Mouse (Mus musculus): ENCODE data around the gene Rmnd1.

The Rmnd1 gene

DNA sequence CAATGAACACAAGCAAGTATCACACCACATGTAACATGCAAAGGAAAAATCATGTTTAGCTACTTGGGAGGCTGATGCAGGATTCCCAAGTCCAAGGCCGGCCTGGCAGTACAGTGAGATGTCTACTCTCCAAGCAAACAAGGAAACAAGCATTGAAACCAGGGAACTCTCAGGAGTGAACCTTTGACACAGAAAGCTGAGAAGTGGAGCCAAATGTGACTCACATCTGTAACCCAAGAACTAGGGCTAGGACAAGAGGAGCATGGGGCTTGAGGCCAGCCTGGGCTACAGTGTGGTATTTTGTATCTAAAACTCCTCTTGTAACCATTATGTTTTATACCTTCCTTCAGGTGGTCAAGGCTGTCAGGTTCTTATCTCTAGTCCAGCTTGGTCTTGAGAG, 25.0 kb downstream of the Rmnd1 start:
- POLR2A ChIA-PET, result interaction anchor here in 2 of 4 experiments (1.0 to 6.5 kb wide), 9 partner anchors 9 to 142 kb away, joined by 3 to 53 read pairs (median 7); partner anchors contain the start of genes Armt1 (in 2 of the 2) and Rmnd1 (in 2 of the 2)

GRCm38 (mm10) chr10:4405511-4405910, 26.7 kb downstream of the Rmnd1 start:
- POLR2A ChIA-PET, result interaction anchor here in 3 of 4 experiments (0.5 to 6.5 kb wide), 22 partner anchors 9 to 1009 kb away, joined by 3 to 53 read pairs (median 4); partner anchors contain the start of genes Armt1 (in 1 of the 3), Rmnd1 (in 1 of the 3) and Zbtb2 (in 1 of the 3)
- CTCF ChIA-PET, result interaction anchor here (0.6 to 4.7 kb wide), 50 partner anchors 9 to 1024 kb away, joined by 3 to 62 read pairs (median 4); partner anchors contain the start of genes Armt1 (in 3 of the 4), Rmnd1 (in 3 of the 4), Zbtb2 (in 2 of the 4) and Ccdc170 (in 1 of the 4)

More for the DNA sequence above, 25.0 kb downstream of the Rmnd1 start:
- CTCF ChIA-PET, result interaction anchor here in 1 of 4 experiments (4.7 kb wide), 1 partner anchor 15 kb away, joined by 62 read pairs; the partner anchor contains the start of gene Zbtb2

DNA sequence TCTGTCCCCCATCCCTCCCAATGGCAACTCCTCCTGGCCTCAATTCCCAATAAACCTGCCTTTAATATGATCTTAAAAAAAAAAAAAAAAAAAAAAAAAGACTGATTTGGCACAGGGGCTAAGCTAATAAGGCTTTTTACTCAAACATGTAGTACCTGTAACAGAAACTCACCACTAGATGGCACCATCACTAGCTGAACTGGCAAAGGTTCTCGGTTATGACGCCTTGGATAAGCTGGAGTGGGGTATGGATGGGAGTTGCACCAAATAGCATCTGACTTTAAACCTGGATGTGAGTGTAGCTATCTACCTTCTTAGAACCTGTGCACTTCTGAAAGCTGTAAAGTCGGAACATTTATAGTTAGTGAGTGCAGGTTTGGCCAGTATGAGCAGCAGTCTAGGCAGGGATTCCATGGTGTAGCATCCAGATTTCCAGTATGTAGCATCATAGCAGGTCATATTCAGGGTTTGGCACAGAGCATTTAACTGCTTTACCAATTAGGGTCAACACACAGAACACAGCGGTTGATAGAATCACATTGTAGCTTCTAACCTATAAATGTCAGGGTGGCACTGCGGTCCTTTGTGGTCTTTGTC, 27.2 kb downstream of the Rmnd1 start:
- CTCF ChIA-PET, result interaction anchor here (0.5 to 4.7 kb wide), 51 partner anchors 8 to 1023 kb away, joined by 3 to 62 read pairs (median 4); partner anchors contain the start of genes Armt1 (in 3 of the 4), Rmnd1 (in 3 of the 4), Zbtb2 (in 2 of the 4) and Ccdc170 (in 1 of the 4)
- POLR2A ChIA-PET, result interaction anchor here in 3 of 4 experiments (0.5 to 6.5 kb wide), 22 partner anchors 8 to 1010 kb away, joined by 3 to 53 read pairs (median 4); partner anchors contain the start of genes Armt1 (in 1 of the 3), Rmnd1 (in 1 of the 3) and Zbtb2 (in 1 of the 3)

GRCm38 (mm10) chr10:4398058-4398457, 34.1 kb downstream of the Rmnd1 start:
- CTCF ChIA-PET, result interaction anchor here in 1 of 4 experiments (0.7 kb wide), 2 partner anchors 33 to 46 kb away, joined by 3 to 4 read pairs; no protein-coding TSS in a partner anchor

DNA sequence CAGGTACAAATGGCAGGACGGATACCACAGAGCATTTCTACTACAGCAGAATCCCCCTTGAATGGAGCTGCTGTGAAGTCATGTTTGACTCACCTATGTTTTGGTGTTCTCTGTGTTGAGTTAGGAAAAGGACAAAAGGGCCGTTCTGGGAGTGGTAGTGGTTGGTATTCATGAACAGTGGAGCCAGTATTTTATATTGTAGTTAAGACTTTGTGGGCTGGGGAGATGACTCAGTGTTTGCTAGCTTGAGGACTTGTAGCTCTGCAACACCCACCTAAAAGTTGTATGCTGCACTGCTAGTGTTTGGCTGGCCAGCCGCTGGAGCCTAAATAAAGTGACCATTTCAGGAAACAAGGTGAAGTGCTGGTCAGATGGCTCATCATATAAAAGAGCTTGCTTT, 36.9 kb downstream of the Rmnd1 start:
- CTCF ChIA-PET, result interaction anchor here in 1 of 4 experiments (8.6 kb wide), 1 partner anchor 11 kb away, joined by 62 read pairs; no protein-coding TSS in a partner anchor
- POLR2A ChIA-PET, result interaction anchor here (0.6 to 10.7 kb wide), 20 partner anchors 7 to 320 kb away, joined by 3 to 84 read pairs (median 4); partner anchors contain the start of genes Armt1 (in 3 of the 4), Rmnd1 (in 3 of the 4) and Zbtb2 (in 1 of the 4)

More at GRCm38 (mm10) chr10:4398058-4398457, 34.1 kb downstream of the Rmnd1 start:
- POLR2A ChIA-PET, result interaction anchor here in 3 of 4 experiments (0.5 to 7.8 kb wide), 24 partner anchors 8 to 1373 kb away, joined by 3 to 84 read pairs (median 3); partner anchors contain the start of genes Zbtb2 (in 2 of the 3), Armt1 (in 1 of the 3) and Rmnd1 (in 1 of the 3)

- POLR2A ChIA-PET, result interaction anchor here in 3 of 4 experiments (0.6 to 10.7 kb wide), 29 partner anchors 7 to 353 kb away, joined by 3 to 147 read pairs (median 4); partner anchors contain the start of genes Armt1 (in 1 of the 3) and Rmnd1 (in 1 of the 3)
- CTCF ChIA-PET, result interaction anchor here (0.6 to 8.6 kb wide), 14 partner anchors 9 to 396 kb away, joined by 3 to 62 read pairs (median 3); no protein-coding TSS in a partner anchor
Measured at GRCm38 (mm10) chr10:4391851-4392250, 40.3 kb downstream of the Rmnd1 start.

- ChIA-PET POLR2A (interaction anchor here in 2 of 4 experiments (0.6 to 10.7 kb wide), 17 partner anchors 8 to 205 kb away, joined by 3 to 147 read pairs (median 6); partner anchors contain the start of genes Armt1 (in 1 of the 2) and Rmnd1 (in 1 of the 2)), CTCF (interaction anchor here in 2 of 4 experiments (0.7 to 8.6 kb wide), 6 partner anchors 15 to 115 kb away, joined by 3 to 62 read pairs (median 3); no protein-coding TSS in a partner anchor)
Measured at GRCm38 (mm10) chr10:4391076-4391475, 41.1 kb downstream of the Rmnd1 start.

DNA sequence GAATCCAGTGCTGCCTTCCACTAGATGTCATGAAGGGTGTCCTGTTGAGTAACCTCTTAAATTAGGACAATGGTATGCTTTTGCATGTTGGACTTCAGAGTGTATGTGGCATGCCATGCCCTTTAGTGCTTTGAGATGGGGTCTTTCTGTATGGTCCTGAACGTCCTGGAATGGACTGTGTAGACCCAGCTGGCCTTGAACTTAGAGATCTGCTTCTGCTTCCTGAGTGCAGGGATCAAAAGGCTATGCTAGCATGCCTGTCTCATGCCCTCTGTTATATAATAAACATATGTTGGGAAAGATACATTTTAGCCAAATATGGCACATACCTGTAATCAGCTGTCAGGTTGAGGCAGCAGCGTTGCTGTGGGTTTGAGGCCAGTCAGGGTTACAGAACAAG, 41.6 kb downstream of the Rmnd1 start:
- CTCF ChIA-PET, result interaction anchor here in 2 of 4 experiments (1.6 to 8.6 kb wide), 3 partner anchors 15 to 17 kb away, joined by 3 to 62 read pairs (median 5); no protein-coding TSS in a partner anchor
- POLR2A ChIA-PET, result interaction anchor here in 3 of 4 experiments (0.6 to 10.7 kb wide), 15 partner anchors 8 to 580 kb away, joined by 3 to 147 read pairs (median 6); partner anchors contain the start of genes Armt1 (in 1 of the 3) and Rmnd1 (in 1 of the 3)

DNA sequence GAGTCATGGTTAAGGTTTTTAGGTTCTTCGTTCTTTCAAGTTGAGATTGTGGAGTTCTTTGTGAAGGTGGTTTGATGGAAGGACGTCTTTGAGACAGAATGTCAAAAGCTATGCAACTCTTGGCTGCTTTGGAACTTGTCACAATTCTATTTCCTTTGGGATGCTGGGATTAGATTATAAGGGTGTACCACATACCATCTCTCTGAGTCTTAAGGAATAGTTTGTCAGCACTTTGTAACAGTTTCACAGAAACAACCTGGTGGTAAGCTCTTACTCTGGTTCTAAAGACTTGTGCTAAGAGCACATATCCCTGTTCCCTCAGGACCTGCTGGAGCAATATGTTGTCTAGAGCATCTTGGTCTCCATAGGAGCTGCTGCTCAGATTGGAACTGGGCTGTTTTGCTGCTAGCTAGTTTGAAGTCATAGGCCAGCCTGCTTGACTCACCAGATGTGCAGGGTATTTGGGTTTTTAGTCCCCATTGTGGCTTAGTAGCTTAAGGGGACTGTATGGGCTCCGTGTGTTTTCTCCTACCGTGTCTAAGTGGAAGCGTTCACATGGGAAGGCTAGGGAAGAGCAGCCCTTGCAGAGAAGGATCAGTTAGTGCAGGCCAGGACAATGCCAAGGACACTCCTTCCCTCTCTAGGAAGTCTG, 42.6 kb downstream of the Rmnd1 start:
- POLR2A ChIA-PET, result interaction anchor here in 3 of 4 experiments (0.6 to 10.7 kb wide), 26 partner anchors 8 to 318 kb away, joined by 3 to 147 read pairs (median 6); partner anchors contain the start of genes Armt1 (in 2 of the 3) and Rmnd1 (in 2 of the 3)
- CTCF ChIA-PET, result interaction anchor here in 1 of 4 experiments (1.6 to 8.6 kb wide), 2 partner anchors 16 kb away, joined by 3 to 62 read pairs; no protein-coding TSS in a partner anchor

DNA sequence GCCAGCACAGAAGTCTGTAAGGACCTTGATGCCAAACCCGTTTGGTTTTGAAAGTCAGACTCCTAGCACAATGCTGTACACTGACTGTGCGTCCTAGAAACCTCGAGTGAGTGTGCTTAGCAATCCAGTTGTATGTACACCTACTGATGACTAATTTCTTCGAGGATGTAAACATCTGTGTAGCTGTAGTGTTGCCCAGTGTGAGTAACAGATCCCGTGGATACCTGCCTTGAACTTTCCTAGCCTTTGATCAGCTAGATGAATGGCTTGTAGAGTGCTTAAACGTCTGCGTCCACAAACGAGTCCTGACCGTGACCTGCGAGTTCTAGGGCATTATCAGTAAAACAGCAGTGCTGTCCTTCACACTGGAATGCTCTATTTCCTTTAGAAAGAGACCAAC, 43.2 kb downstream of the Rmnd1 start:
- POLR2A ChIA-PET, result interaction anchor here in 3 of 4 experiments (0.6 to 10.7 kb wide), 34 partner anchors 8 to 416 kb away, joined by 3 to 147 read pairs (median 5); partner anchors contain the start of genes Armt1 (in 3 of the 3), Rmnd1 (in 3 of the 3), Akap12 (in 1 of the 3) and Mthfd1l (in 1 of the 3)

GRCm38 (mm10) chr10:4388384-4388745, 43.8 kb downstream of the Rmnd1 start:
- POLR2A ChIA-PET, result interaction anchor here (0.5 to 10.7 kb wide), 36 partner anchors 9 to 416 kb away, joined by 3 to 147 read pairs (median 5); partner anchors contain the start of genes Armt1 (in 4 of the 4), Rmnd1 (in 3 of the 4), Akap12 (in 1 of the 4) and Mthfd1l (in 1 of the 4)
- CTCF ChIA-PET, result interaction anchor here in 3 of 4 experiments (0.5 to 8.6 kb wide), 5 partner anchors 17 to 392 kb away, joined by 3 to 62 read pairs (median 3); no protein-coding TSS in a partner anchor

More for the DNA sequence above, 43.2 kb downstream of the Rmnd1 start:
- CTCF ChIA-PET, result interaction anchor here in 3 of 4 experiments (0.6 to 8.6 kb wide), 5 partner anchors 15 to 392 kb away, joined by 3 to 62 read pairs (median 3); no protein-coding TSS in a partner anchor

GRCm38 (mm10) chr10:4387701-4388383, 44.3 kb downstream of the Rmnd1 start, which contains the start of gene Zbtb2:
TSS of gene Zbtb2 (minus strand) at chr10:4388108.
- ChIA-PET POLR2A (interaction anchor here (0.5 to 10.7 kb wide), 40 partner anchors 10 to 1436 kb away, joined by 3 to 147 read pairs (median 5); partner anchors contain the start of genes Armt1 (in 3 of the 4), Rmnd1 (in 3 of the 4), Akap12 (in 2 of the 4) and Mthfd1l (in 2 of the 4)), CTCF (interaction anchor here in 2 of 4 experiments (0.5 to 8.6 kb wide), 5 partner anchors 12 to 244 kb away, joined by 3 to 62 read pairs (median 3); no protein-coding TSS in a partner anchor)

GRCm38 (mm10) chr10:4386609-4387591, 45.3 kb downstream of the Rmnd1 start:
- POLR2A ChIA-PET, result interaction anchor here (0.5 to 10.7 kb wide), 41 partner anchors 8 to 1437 kb away, joined by 3 to 147 read pairs (median 5); partner anchors contain the start of genes Armt1 (in 3 of the 4), Rmnd1 (in 3 of the 4), Mthfd1l (in 2 of the 4) and Akap12 (in 1 of the 4)
- CTCF ChIA-PET, result interaction anchor here in 3 of 4 experiments (0.6 to 1.1 kb wide), 4 partner anchors 11 to 133 kb away, joined by 3 to 4 read pairs (median 3); no protein-coding TSS in a partner anchor

DNA sequence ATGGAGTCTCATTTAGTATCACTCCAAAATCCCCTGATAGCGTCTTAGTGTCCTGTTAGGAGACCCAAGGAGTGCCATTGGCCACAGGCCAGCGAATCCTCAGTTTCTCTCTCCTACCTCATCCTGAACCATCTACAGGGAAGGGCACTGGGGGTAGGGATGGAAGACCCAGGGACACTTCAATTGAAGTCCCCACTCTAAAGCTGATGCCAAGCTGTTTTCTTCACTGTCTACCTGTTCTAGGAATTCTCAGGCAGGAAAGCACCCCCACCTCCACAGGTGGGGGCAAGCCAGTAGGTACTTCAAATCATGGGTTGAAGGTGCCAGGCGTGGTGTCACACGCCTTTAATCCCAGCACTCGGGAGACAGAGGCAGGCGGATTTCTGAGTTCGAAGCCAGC, 47.9 kb downstream of the Rmnd1 start:
- ChIA-PET POLR2A (interaction anchor here in 2 of 4 experiments (1.1 to 9.7 kb wide), 5 partner anchors 9 to 141 kb away, joined by 4 to 147 read pairs (median 43); no protein-coding TSS in a partner anchor), CTCF (interaction anchor here in 1 of 4 experiments (1.0 kb wide), 1 partner anchor 12 kb away, joined by 4 read pairs; no protein-coding TSS in a partner anchor)

DNA sequence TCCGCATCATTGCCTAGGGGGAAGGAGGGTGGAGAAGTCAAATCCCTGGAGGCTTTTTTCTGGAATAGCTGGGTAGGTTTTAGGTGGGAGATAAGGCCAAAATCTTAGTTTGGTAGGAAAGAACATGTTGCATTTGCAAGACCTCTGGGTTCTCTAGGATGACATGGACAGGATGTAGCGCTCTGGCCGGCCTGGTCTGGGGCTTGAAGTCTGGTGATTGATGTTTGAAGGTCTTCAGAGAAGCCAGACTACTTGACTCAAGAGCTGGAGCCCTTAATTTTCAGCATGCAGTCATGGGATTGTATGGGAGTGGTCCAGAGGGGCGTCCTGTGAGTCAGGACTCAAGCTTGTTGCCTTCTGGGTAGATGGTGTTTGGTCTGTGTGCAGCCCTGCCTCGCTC, 51.4 kb downstream of the Rmnd1 start:
- ChIA-PET CTCF (interaction anchor here in 2 of 4 experiments (1.1 to 1.6 kb wide), 3 partner anchors 8 to 24 kb away, joined by 3 read pairs; no protein-coding TSS in a partner anchor), POLR2A (interaction anchor here in 3 of 4 experiments (0.5 to 14.4 kb wide), 19 partner anchors 8 to 381 kb away, joined by 3 to 147 read pairs (median 5); partner anchors contain the start of genes Armt1 (in 1 of the 3), Rmnd1 (in 1 of the 3) and Zbtb2 (in 1 of the 3))
